Mouse (Mus musculus) G1E (cell line): Measurements from ENCODE around the gene Aplnr. TPM values are rescaled to one million over a fixed set of nuclear protein-coding genes. Genes with fewer than 3 reads are reported as not detected.

Source experiments
- ATAC-seq: 2 replicates; pipeline ENCODE4 v1.8.0; 2016; ENCODE audit warnings: mild to moderate bottlenecking; ENCODE audit not compliant: insufficient number of reproducible peaks, poor library complexity, low FRiP score, severe bottlenecking; ENCODE audit errors: extremely low read depth
- DNase-seq: peaks from one replicate; pipeline ENCODE4 v3.0.0; 2012; ENCODE audit warnings: low spot score
- H3K27me3 ChIP-seq: 2 replicates; pipeline ENCODE4 v1.6.1; 2012; ENCODE audit warnings: mild to moderate bottlenecking, low read length, inconsistent platforms; ENCODE audit not compliant: insufficient read depth
- H3K36me3 ChIP-seq: replicated peaks from 2 replicates; pipeline ENCODE3; 2012; ENCODE audit warnings: mild to moderate bottlenecking, inconsistent platforms
- H3K4me1 ChIP-seq: 2 replicates; pipeline ENCODE4 v1.6.1; 2012; ENCODE audit warnings: low read depth, low read length, inconsistent platforms, mixed read lengths; ENCODE audit not compliant: insufficient read depth
- H3K4me3 ChIP-seq: 2 replicates; pipeline ENCODE4 v1.5.1; 2012; ENCODE audit warnings: low read depth, mild to moderate bottlenecking, inconsistent platforms, low read length, moderate library complexity, mixed read lengths
- H3K9me3 ChIP-seq: replicated peaks from 2 replicates; pipeline ENCODE4 v1.6.1; 2012; ENCODE audit warnings: inconsistent platforms
- CTCF ChIP-seq: IDR thresholded peaks from 2 replicates; pipeline ENCODE4 v1.5.1; 2012; ENCODE audit warnings: low read depth, low read length, inconsistent platforms, mixed read lengths
- GATA1 ChIP-seq: IDR thresholded peaks from 2 replicates; pipeline ENCODE4 v1.6.1; 2012; ENCODE audit warnings: borderline replicate concordance, low read length, inconsistent platforms, mixed read lengths
- GATA2 ChIP-seq: IDR thresholded peaks from 2 replicates; pipeline ENCODE4 v1.6.1; 2012; ENCODE audit warnings: low read depth, low read length, inconsistent platforms, borderline replicate concordance
- POLR2AphosphoS5 ChIP-seq: IDR thresholded peaks from 2 replicates; pipeline ENCODE4 v1.6.1; 2012; ENCODE audit warnings: low read depth, low read length, inconsistent platforms; ENCODE audit not compliant: insufficient replicate concordance
- TAL1 ChIP-seq: conservative IDR thresholded peaks from 2 replicates; pipeline ENCODE4 v1.6.1; 2012; ENCODE audit warnings: low read depth, low read length, inconsistent platforms, mixed read lengths
- polyA plus RNA-seq: library from polyadenylated mRNA; stranded (reverse); fragments of >175 nt; gene quantifications from 2 replicates; pipeline ENCODE4 v1.2.3, GENCODE M21; 2012
- total RNA-seq, 2 experiments: library from RNA; stranded (forward) in 1 of 2; stranded (reverse) in 1 of 2; fragments of 200-1000 nt in 1 of 2; fragments of >200 nt in 1 of 2; fragmentation: Nextera tagmentation in 1 of 2; gene quantifications; 2 replicates each; pipeline ENCODE4 v1.2.3; 2014 to 2017

Gene Aplnr
- total and polyA plus RNA-seq, 3 experiments = 0.22 TPM; not detected in 2

- H3K9me3 ChIP-seq = no peaks in the 10 kb centered on the region
- no peaks in the 10 kb centered on the region for H3K36me3 ChIP-seq
- peaks cover 18% of the 10 kb centered on the region for H3K27me3 ChIP-seq
- no peak overlapping the region for H3K4me3 ChIP-seq
- peaks cover 7% of the 10 kb centered on the region; the same call in 1 of the 2 replicates for H3K4me1 ChIP-seq
- TF ChIP-seq GATA1 (no peak), TAL1 (no peak), GATA2 (no peak), POLR2AphosphoS5 (no peak), CTCF (no peak)
- ATAC-seq = no peak
- no peak for DNase-seq
These were observed 926 bp upstream of the Aplnr start for GRCm38 (mm10) chr2:85135099-85135498.

GRCm38 (mm10) chr2:85136831-85137520 lies 951 bp downstream of the Aplnr start:
- TF ChIP-seq POLR2AphosphoS5 = no peak
- TF ChIP-seq TAL1 = no peak
- no peak for TF ChIP-seq GATA1
- TF ChIP-seq GATA2 = no peak
- TF ChIP-seq CTCF = no peak
- ATAC-seq = no peak
- H3K27me3 ChIP-seq = peaks cover 18% of the 10 kb centered on the region
- no peak for DNase-seq
- H3K36me3 ChIP-seq = no peaks in the 10 kb centered on the region
- H3K4me3 ChIP-seq = no peak overlapping the region
- H3K9me3 ChIP-seq = no peaks in the 10 kb centered on the region
- peaks cover 4% of the 10 kb centered on the region; the same call in 1 of the 2 replicates for H3K4me1 ChIP-seq

- TF ChIP-seq CTCF (no peak), TAL1 (no peak), GATA1 (no peak), POLR2AphosphoS5 (no peak), GATA2 (no peak)
- H3K36me3 ChIP-seq = no peaks in the 10 kb centered on the region
- no peaks in the 10 kb centered on the region for H3K9me3 ChIP-seq
- H3K4me3 ChIP-seq = no peak overlapping the region
- ATAC-seq = no peak
- no peak for DNase-seq
- peaks cover 4% of the 10 kb centered on the region; the same call in 1 of the 2 replicates for H3K4me1 ChIP-seq
- H3K27me3 ChIP-seq = peaks cover 17% of the 10 kb centered on the region
These were observed 1.6 kb downstream of the Aplnr start for GRCm38 (mm10) chr2:85137601-85138140.

- no peaks in the 10 kb centered on the region for H3K9me3 ChIP-seq
- DNase-seq (no peak), ATAC-seq (no peak)
- peaks cover 4% of the 10 kb centered on the region; the same call in 1 of the 2 replicates for H3K4me1 ChIP-seq
- H3K4me3 ChIP-seq = no peak overlapping the region
- H3K36me3 ChIP-seq = no peaks in the 10 kb centered on the region
- peaks cover 14% of the 10 kb centered on the region for H3K27me3 ChIP-seq
- TF ChIP-seq CTCF = no peak
- no peak for TF ChIP-seq GATA2
- TF ChIP-seq GATA1 = no peak
- no peak for TF ChIP-seq POLR2AphosphoS5
- TF ChIP-seq TAL1 = no peak
These were observed 2.1 kb downstream of the Aplnr start for GRCm38 (mm10) chr2:85138143-85138542.

DNA sequence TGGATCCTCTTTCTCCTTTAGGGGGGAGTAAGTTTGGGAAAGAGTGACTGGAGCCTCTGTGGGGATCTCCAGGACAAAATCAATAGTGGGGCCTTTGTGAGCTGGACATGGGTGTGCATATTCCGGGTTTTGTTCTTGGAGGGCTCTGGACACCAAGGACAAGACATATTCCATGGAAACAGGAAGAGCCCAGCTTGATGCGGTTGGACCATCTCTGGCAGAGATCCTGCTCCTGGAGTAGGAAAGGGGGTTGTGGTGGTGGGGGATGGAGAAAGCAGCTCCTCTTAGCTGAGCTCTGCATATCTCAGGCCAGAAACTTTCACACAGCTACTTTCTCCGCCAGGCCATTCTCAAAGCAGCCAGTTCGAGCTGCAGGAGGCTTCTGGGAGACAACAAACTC lies 3.4 kb downstream of the Aplnr start:
- H3K36me3 ChIP-seq = no peaks in the 10 kb centered on the region
- no peak for TF ChIP-seq TAL1
- TF ChIP-seq CTCF = no peak
- no peak for TF ChIP-seq GATA2
- no peak for TF ChIP-seq POLR2AphosphoS5
- H3K9me3 ChIP-seq = no peaks in the 10 kb centered on the region
- DNase-seq = no peak
- no peak for ATAC-seq
- H3K4me3 ChIP-seq = no peak overlapping the region
- peaks cover 11% of the 10 kb centered on the region for H3K27me3 ChIP-seq
- peaks cover 4% of the 10 kb centered on the region; the same call in 1 of the 2 replicates for H3K4me1 ChIP-seq

GRCm38 (mm10) chr2:85139846-85140245 lies 3.8 kb downstream of the Aplnr start:
- TF ChIP-seq CTCF = no peak
- no peak for TF ChIP-seq POLR2AphosphoS5
- no peak for TF ChIP-seq TAL1
- no peak for TF ChIP-seq GATA1
- TF ChIP-seq GATA2 = no peak
- Histone ChIP-seq H3K4me3 (no peak overlapping the region), H3K4me1 (peaks cover 4% of the 10 kb centered on the region; the same call in 1 of the 2 replicates), H3K36me3 (no peaks in the 10 kb centered on the region), H3K9me3 (no peaks in the 10 kb centered on the region), H3K27me3 (peaks cover 11% of the 10 kb centered on the region; the same call in 1 of the 2 replicates)
- no peak for DNase-seq
- ATAC-seq = no peak
